Mouse (Mus musculus) kidney, postnatal 10 days (tissue): ENCODE data around the gene Rreb1.

Experiments used
- DNase-seq: peaks from one replicate; pipeline ENCODE4 v3.0.0; 2021; ENCODE audit warnings: mixed read lengths

Rreb1 gene

GRCm38 (mm10) chr13:37855765-37856164 is 77.6 kb downstream of the Rreb1 start:
- no peak for DNase-seq

GRCm38 (mm10) chr13:37856537-37856936 is 78.3 kb downstream of the Rreb1 start:
- DNase-seq: no peak

DNA sequence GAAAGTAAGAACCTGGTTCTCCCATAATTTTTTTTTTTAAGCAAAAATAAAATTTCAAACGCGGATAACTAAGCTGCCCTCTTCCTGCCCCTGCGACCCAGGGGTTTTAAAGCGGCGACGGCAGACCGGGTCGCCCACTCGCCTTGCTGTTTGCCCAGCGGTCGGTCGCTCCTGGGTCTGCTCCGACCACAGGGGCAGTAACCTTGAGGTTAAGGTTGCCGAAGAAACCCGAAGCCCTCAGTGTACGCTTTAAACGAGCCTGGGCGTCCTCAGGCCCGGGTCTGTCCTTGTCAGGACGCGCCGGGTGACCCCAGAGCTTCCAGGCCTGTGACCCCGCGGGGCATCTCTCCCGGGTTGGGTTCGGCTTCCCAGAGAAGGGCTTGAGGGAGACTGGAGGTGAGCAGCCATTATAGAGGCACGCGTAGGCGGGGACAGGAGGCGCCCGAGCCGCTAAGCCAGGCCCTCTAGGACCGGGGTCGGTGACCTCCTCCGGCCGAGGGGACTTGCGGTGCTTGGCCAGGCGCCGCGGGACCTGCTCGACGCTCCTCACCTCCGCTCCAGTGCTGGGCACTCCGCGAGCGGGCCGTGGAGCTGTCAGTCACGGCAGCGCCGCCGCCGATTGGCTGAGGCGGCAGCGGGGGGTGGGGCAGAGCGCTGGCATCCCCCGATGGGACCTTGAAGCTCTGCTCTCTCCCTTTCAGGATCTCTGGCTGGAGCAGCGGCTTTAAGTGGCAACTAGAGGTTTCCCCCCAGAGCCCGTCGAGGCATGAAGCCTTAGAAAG is 79.3 kb downstream of the Rreb1 start:
- peak; percentile 95 for DNase-seq

DNA sequence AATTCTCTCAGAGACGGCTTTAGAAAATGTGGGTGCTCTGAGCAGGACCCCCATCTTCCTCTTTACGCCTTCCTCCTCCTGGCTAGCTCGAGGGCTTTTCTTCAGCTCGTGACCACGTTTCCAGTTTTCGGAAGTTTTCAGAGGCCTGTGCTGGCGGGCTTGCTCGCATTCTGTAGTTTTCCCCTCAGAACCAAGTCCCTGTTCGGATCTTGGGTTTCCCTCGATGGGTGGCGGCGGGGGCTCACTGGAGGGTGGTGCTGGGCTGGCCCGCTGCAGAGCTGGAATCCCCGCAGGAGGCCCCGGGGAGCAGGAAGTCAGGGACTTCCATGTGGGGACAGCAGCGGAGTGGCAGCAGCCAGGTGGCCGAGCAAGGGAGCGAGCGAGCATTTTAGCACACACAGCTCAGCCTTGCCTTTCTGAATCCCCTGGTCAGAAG is 79.9 kb downstream of the Rreb1 start:
- DNase-seq: peak; percentile 70

DNA sequence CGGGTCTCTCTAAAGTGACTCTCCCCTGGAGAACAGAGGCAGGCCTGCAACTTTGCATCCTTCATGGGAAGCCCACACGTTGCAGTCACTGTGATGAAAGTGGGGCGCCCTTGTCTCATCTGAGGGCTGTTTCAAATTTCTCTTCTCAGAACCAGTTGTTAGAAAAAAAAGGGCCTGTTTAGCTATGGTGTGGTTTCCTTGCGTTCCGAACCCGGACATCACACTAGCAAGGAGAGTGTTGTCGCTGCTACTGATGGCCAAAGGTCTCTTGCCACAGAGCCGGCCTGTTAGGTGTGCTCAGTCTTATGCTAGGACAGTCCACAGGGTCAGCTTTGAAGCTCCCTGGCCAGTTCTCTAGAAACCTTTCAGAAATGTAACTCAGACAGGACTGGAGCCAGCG is 80.3 kb downstream of the Rreb1 start:
- DNase-seq: no peak

GRCm38 (mm10) chr13:37859782-37860181 is 81.6 kb downstream of the Rreb1 start:
- DNase-seq: no peak

DNA sequence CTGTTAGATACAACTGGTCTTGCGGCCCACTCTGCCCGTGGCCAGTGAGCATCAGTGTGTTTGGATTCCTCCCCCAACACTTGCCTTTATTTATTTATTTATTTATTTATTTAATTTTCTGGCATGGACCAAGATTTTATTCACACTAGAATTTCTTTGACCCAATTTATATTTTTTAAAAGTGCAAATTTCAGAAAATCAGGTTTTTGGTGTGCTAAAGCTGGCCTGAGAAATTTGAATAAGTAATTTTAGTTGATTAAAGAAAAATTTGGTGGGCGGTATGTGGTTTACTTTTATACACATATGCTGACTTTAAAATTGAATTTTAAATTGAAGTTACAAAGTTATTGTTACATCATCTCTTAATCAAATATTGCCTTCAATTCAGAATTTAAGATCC is 82.0 kb downstream of the Rreb1 start:
- DNase-seq: no peak

DNA sequence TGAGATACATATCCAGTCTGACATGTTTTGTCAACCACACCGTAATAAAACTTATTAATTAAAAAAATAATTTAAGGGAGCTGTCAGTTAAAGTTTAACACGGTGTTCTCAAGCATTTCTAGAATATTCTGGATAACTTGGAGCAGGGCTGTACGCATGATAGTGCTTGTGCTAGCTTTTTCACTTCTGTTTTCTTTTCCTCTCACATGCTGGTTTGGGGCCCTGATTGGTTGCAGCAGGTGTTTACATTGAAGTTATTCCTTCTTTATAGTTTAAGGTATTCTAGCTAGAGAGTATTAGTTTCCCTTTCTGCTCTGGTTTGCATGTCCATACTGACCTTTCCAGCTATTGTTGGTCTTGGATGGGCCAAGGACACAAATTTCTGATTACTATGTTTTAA is 82.6 kb downstream of the Rreb1 start:
- DNase-seq: no peak

DNA sequence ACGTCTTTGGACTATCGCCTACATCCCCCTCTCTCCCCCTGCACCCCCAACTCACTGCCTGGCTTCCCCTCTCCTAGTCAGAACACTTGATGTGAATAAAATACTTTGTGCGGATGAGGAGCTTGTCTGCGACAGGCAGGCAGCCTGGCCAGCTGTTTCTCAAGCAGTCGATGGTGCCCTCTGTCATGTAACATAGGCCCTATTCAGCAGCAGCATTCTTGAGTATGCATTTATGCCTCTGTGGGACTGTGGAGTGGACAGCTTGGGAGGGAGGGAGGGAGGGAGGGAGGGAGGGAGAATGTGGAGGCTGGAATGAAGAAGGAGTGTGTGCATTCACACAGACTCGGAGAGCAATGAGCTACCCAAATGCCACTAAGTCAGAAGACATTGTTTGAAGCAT is 84.3 kb downstream of the Rreb1 start:
- no peak for DNase-seq

GRCm38 (mm10) chr13:37863643-37864042 is 85.4 kb downstream of the Rreb1 start:
- DNase-seq: no peak

GRCm38 (mm10) chr13:37864697-37865096 is 86.5 kb downstream of the Rreb1 start:
- DNase-seq: no peak

DNA sequence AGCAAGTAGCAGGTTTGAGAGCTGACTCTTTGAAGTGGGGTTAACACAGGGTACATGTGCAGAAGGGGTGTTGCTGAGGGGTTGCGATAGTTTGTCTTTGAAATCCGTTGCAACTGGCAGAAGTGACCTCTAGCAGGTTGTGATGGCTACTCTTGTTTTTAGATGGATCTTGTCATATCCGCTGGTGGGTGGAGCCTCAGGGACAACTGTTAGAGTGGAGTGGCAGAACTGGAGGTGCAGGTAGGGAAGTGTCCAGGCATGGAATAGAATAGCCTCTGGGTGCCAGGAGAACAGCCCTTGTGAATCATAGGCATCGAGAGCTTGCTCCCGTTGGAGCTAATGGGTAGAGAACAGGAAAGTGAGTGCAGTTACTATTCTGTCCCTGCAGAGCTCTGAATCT is 88.1 kb downstream of the Rreb1 start:
- no peak for DNase-seq

- DNase-seq: no peak
Observed at GRCm38 (mm10) chr13:37866846-37867245, 88.6 kb downstream of the Rreb1 start.

GRCm38 (mm10) chr13:37870118-37870908 is 92.1 kb downstream of the Rreb1 start:
- no peak for DNase-seq

DNA sequence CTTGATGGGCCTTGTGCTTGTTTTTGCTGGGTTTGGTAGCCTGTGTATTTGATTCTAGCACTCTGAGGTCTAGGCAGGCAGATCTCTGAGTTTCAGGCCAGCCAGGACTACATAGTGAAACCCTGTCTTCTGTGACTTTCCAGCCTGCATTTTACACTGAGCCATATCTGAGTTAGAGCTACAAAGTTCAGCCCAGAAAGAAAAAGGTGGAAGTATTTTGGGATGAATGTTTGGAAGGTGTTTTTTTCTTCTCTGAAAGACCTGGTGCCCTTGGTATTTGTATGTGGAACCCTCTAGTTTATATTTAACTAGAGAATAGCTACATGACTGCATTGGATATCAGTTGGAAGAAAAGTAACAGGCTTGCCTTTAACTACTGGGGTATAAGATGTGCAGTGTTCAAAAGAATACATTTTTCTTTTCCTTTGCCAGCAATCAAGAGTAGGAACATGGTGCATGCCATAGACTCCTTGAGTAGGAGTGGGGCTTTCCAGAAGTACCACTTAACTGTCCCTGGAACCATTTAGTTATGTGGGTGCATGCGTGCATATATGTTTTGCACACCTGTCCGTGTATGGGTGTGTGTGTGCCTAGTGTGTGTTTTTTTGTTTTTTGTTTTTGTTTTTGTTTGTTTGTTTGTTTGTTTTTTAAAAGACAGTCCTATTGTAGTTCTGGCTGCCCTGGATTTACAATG is 94.1 kb downstream of the Rreb1 start:
- DNase-seq: no peak

- no peak for DNase-seq
Observed at GRCm38 (mm10) chr13:37873125-37873891, 95.1 kb downstream of the Rreb1 start.

DNA sequence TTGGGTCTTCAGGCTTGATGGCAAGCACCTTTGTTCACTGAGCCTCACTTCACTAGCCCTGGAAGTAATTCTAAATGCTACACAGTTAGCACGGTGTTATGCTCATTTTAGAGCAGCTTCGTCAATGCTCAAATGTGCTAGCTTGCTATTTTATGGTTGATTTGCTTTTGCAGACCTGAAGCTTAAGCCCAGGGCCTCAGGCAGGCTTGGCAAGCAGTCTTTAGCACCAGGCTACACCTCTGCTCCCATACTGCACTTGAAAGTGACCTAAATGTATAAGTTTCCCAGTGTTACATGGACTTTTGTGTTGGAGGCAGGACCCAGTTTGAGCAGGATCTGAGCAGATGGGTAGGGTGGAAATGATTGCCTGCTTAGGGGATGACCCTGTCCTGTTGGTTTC is 97.7 kb downstream of the Rreb1 start:
- no peak for DNase-seq

- no peak for DNase-seq
Observed at GRCm38 (mm10) chr13:37876366-37876765, 98.2 kb downstream of the Rreb1 start.

DNA sequence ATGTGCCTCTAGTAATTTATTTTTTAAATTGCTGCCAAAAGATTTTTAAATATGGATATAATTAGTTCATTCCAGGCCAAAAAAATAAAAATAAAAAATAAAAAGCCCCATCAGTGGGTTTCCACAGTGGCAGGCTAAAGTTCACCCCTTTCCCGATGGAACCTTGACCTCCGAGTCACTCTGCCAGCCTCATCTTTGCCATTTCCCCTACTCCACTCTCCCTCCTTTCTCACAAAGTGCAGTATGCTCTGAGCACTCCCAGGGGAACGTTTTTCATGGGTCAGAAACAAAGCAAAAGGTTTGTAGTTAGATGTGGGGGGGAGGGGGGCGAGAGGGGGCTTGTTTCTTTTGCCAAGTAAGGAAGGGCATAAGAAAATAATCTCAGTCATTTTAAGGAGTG is 98.6 kb downstream of the Rreb1 start:
- DNase-seq: no peak

GRCm38 (mm10) chr13:37877241-37877640 is 99.0 kb downstream of the Rreb1 start:
- DNase-seq: no peak

DNA sequence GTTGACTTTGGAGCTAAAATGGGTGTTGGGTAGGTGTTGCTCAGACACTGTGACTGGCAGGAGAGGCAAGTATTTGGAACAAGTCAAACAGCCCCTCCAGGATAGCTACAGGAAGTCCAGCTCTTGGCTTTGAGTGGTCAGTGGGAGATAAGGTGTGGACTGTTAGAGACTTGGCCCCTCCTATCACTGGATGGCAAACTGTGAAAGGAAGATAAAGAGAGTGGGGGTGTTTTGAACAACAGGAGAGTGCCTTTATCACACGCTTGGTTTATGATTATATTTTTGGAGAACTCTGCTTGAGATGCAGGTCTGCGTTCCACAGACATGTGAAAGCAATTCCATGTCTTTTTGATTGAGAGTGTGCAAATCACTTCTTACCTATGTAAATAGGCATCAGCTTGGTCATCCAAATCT is 100.7 kb downstream of the Rreb1 start:
- DNase-seq: no peak

GRCm38 (mm10) chr13:37879556-37879955 is 101.4 kb downstream of the Rreb1 start:
- no peak for DNase-seq

DNA sequence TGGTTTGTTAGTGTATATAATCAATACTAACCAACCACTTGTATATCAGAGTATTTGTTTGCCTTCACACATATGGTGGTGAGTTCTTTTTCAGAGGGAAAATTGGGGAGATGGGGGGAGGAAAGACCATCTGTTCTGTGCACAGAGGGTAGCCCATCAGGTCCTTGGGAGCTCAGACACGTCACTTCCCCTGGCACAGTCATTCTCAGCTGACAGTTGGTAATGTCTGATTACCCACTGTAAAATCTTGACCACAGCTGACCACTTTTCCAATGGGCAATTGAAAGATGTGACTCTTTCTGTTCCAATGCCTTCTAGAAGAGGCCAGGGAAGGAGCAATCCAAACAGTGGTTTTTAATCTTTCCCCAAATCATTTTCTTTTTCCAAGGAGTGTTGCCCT is 101.8 kb downstream of the Rreb1 start:
- no peak for DNase-seq
